Mouse (Mus musculus) inflammation-experienced regulatory T-cells, adult 6 months (primary cell): ENCODE measurements around the gene Cdca8. TPM values are rescaled to one million over a fixed set of nuclear protein-coding genes. Genes with fewer than 3 reads are reported as not detected.
"Not testable (repeated sequence)": the region's sequence is repeated elsewhere in the genome, so short reads cannot be mapped to it uniquely, and the experiment has no call there.

Source experiments
- ATAC-seq: one replicate; pipeline ENCODE4 v1.8.0; 2017
- polyA plus RNA-seq, 3 experiments: library from polyadenylated mRNA; unstranded; fragments of 100-300 nt; shearing (Covaris generic); gene quantifications; one replicate each; pipeline ENCODE4 v1.2.1; 2017

The Cdca8 gene
- 100 to 1,000 TPM in 1 of 3 experiments, 10 to 100 TPM in 2; 12.5 to 130 (median 20.4) TPM for polyA plus RNA-seq

- not testable (repeated sequence) for ATAC-seq
Measured at GRCm38 (mm10) chr4:124939211-124939610, at the start of gene Cdca8. TSS of gene Cdca8 (minus strand) at chr4:124939311.

- no peak for ATAC-seq
Measured at GRCm38 (mm10) chr4:124988382-124988781, 49.3 kb upstream of the Cdca8 start.

- no peak for ATAC-seq
Measured at GRCm38 (mm10) chr4:124987711-124988097, 48.6 kb upstream of the Cdca8 start.

GRCm38 (mm10) chr4:124986739-124987710, 47.9 kb upstream of the Cdca8 start:
- ATAC-seq, result no peak

GRCm38 (mm10) chr4:124985671-124986602, 46.8 kb upstream of the Cdca8 start, which contains the start of gene Rspo1:
TSS of gene Rspo1 (plus strand) at chr4:124986430.
- ATAC-seq, result no peak

GRCm38 (mm10) chr4:124984871-124985670, 46.0 kb upstream of the Cdca8 start:
- no peak for ATAC-seq

GRCm38 (mm10) chr4:124983893-124984526, 44.9 kb upstream of the Cdca8 start:
- no peak for ATAC-seq

GRCm38 (mm10) chr4:124978201-124978600, 39.1 kb upstream of the Cdca8 start:
- no peak for ATAC-seq

- no peak for ATAC-seq
Measured at GRCm38 (mm10) chr4:124973296-124973695, 34.2 kb upstream of the Cdca8 start.

GRCm38 (mm10) chr4:124972316-124972715, 33.2 kb upstream of the Cdca8 start:
- no peak for ATAC-seq

- ATAC-seq, result no peak
Measured at GRCm38 (mm10) chr4:124971094-124971493, 32.0 kb upstream of the Cdca8 start.

GRCm38 (mm10) chr4:124970677-124971076, 31.6 kb upstream of the Cdca8 start:
- ATAC-seq, result no peak

- no peak for ATAC-seq
Measured at GRCm38 (mm10) chr4:124970194-124970593, 31.1 kb upstream of the Cdca8 start.

- ATAC-seq, result no peak
Measured at GRCm38 (mm10) chr4:124969219-124969848, 30.2 kb upstream of the Cdca8 start.

GRCm38 (mm10) chr4:124968711-124969110, 29.6 kb upstream of the Cdca8 start:
- no peak for ATAC-seq

- no peak for ATAC-seq
Measured at GRCm38 (mm10) chr4:124964912-124965599, 25.9 kb upstream of the Cdca8 start.

GRCm38 (mm10) chr4:124962576-124962975, 23.5 kb upstream of the Cdca8 start:
- no peak for ATAC-seq

- ATAC-seq, result no peak
Measured at GRCm38 (mm10) chr4:124960940-124961339, 21.8 kb upstream of the Cdca8 start.

GRCm38 (mm10) chr4:124959062-124959461, 20.0 kb upstream of the Cdca8 start:
- ATAC-seq, result no peak

- no peak for ATAC-seq
Measured at GRCm38 (mm10) chr4:124957284-124957683, 18.2 kb upstream of the Cdca8 start.
